Mouse (Mus musculus) E14TG2a.4 (cell line): ENCODE measurements around the gene Ext2.

Experiments used
- CTCF ChIP-seq: conservative IDR thresholded peaks from 2 replicates; pipeline ENCODE4 v1.5.1; 2014; ENCODE audit warnings: low read length
- NANOG ChIP-seq: IDR thresholded peaks from 2 replicates; pipeline ENCODE4 v1.6.1; 2014; ENCODE audit warnings: borderline replicate concordance, low read length, mixed read lengths

- TF ChIP-seq CTCF (no peak), NANOG (no peak)
Measured at GRCm38 (mm10) chr2:93746620-93747019, 75.7 kb downstream of the Ext2 start.
